Mouse (Mus musculus): ENCODE results near the gene Pdlim3. TPM values are rescaled to one million over a fixed set of nuclear protein-coding genes. Genes with fewer than 3 reads are reported as not detected.

Pdlim3 gene
- polyA plus RNA-seq, 2 experiments, result 0.64 to 0.76 TPM

DNA sequence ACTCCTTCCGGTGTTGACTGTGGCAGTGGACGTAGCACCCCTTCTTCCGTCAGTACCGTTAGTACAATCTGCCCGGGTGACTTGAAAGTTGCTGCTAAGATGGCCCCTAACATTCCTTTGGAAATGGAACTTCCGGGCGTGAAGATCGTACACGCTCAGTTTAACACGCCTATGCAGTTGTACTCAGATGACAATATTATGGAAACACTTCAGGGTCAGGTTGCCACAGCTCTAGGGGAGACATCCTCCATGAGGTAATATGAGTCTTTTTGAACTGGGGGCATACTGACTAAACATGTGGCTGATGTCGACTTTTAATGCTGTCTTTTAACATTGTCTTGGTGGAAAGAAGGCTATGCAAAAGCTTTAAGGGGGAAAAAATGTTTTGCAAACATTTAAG, 28.4 kb downstream of the Pdlim3 start:
- WGBS (ENCODE audit: insufficient replicate concordance), result 77% methylated on average over 11 of the region's 11 CpGs
- Histone ChIP-seq H3K9ac (replicated peaks) (no peak overlapping the region), H3K4me3 (ENCODE audit: insufficient read depth in 1 of 2, low read depth in 2 of 2, low read length in 2 of 2) (no peak overlapping the region), H3K27ac (no peak overlapping the region), H3K36me3 (replicated peaks; ENCODE audit: control insufficient read depth, insufficient read depth, low read depth) (no peaks in the 10 kb centered on the region), H3K4me2 (ENCODE audit: low read depth) (no peak overlapping the region), H3K9me3 (ENCODE audit: control insufficient read depth, low read length) (no peaks in the 10 kb centered on the region), H3K4me1 (replicated peaks; ENCODE audit: control insufficient read depth in 2 of 2, insufficient read depth in 2 of 2, low read length in 1 of 2) (no peaks in the 10 kb centered on the region), H3K27me3 (ENCODE audit: control insufficient read depth, insufficient read depth, low read length) (no peaks in the 10 kb centered on the region)
- no peak for TF ChIP-seq EP300 (IDR thresholded peaks at IDR 0.05; ENCODE audit: low read depth)
- no peak for TF ChIP-seq CTCF (IDR thresholded peaks at IDR 0.05; ENCODE audit: low read depth)
- no peak for DNase-seq (ENCODE audit: low read depth in 3 of 3, low spot score in 3 of 3)
- ATAC-seq (ENCODE audit: insufficient read depth), result no peak

DNA sequence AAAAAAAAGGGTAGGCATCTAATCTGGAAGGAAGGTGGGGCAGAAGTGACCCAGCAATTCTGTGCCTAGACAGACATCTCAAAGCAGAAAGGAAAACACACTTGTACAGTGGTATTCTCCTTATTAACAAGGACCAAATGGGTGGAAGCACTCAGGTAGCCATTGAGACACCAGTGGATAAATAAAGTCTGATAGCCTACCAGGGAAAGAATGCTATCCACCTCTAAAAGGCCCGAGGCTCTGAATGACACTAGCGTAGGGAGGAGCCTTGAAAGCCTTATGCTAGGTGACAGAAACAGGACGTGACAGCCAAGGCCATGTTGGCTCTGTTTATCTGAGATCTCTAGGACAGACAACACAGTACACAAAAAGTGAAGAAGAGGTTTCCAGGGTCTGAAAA, 31.2 kb downstream of the Pdlim3 start:
- WGBS (ENCODE audit: insufficient replicate concordance), result 43% methylated on average over 3 of the region's 3 CpGs
- Histone ChIP-seq H3K4me2 (ENCODE audit: low read depth) (no peak overlapping the region), H3K9ac (replicated peaks) (no peak overlapping the region), H3K4me3 (ENCODE audit: insufficient read depth in 1 of 2, low read depth in 2 of 2, low read length in 2 of 2) (no peak overlapping the region), H3K4me1 (replicated peaks; ENCODE audit: control insufficient read depth in 2 of 2, insufficient read depth in 2 of 2, low read length in 1 of 2) (no peaks in the 10 kb centered on the region), H3K27ac (no peak overlapping the region), H3K27me3 (ENCODE audit: control insufficient read depth, insufficient read depth, low read length) (no peaks in the 10 kb centered on the region), H3K9me3 (ENCODE audit: control insufficient read depth, low read length) (no peaks in the 10 kb centered on the region), H3K36me3 (replicated peaks; ENCODE audit: control insufficient read depth, insufficient read depth, low read depth) (no peaks in the 10 kb centered on the region)
- ATAC-seq (ENCODE audit: insufficient read depth), result no peak
- TF ChIP-seq CTCF (IDR thresholded peaks at IDR 0.05; ENCODE audit: low read depth) (no peak), EP300 (IDR thresholded peaks at IDR 0.05; ENCODE audit: low read depth) (no peak)
- DNase-seq (ENCODE audit: low read depth in 3 of 3, low spot score in 3 of 3), result no peak

DNA sequence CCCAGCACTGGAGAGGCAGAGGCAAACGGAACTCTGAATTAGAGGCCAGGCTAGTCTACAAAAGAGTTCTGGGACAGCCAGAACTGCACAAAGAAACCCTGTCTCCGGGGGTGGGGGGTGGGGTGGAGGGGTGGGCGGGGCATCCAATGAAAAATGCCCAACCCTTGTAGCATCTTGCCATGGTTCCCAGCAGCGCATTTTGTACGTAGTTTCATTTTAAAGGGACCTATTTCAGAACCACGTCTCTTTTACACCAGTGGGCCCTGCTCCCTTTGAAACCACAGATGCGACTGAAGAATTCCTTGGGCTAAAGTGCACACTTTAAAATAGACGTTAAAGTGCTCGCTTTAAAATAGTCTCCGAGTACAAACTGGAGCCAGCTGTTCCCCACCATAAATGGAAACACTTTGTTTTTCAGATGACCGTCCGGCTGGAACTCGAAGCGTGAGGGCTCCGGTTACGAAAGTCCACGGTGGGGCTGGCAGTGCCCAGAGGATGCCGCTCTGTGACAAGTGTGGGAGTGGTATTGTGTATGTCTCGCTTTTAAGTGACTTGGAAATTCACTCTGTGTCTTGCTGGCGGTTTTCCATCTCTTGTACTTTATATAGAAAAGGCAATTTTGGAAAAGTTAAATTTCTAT, 31.9 kb downstream of the Pdlim3 start:
- H3K36me3 ChIP-seq (replicated peaks; ENCODE audit: control insufficient read depth, insufficient read depth, low read depth), result no peaks in the 10 kb centered on the region
- TF ChIP-seq EP300 (IDR thresholded peaks at IDR 0.05; ENCODE audit: low read depth), result no peak
- TF ChIP-seq CTCF (IDR thresholded peaks at IDR 0.05; ENCODE audit: low read depth), result no peak
- H3K4me3 ChIP-seq (ENCODE audit: insufficient read depth in 1 of 2, low read depth in 2 of 2, low read length in 2 of 2), result no peak overlapping the region
- no peak overlapping the region for H3K4me2 ChIP-seq (ENCODE audit: low read depth)
- DNase-seq (ENCODE audit: low read depth in 3 of 3, low spot score in 3 of 3) (no peak), ATAC-seq (ENCODE audit: insufficient read depth) (no peak)
- no peak overlapping the region for H3K27ac ChIP-seq
- 75% methylated on average over 20 of the region's 20 CpGs for WGBS (ENCODE audit: insufficient replicate concordance)
- no peaks in the 10 kb centered on the region for H3K4me1 ChIP-seq (replicated peaks; ENCODE audit: control insufficient read depth in 2 of 2, insufficient read depth in 2 of 2, low read length in 1 of 2)
- no peaks in the 10 kb centered on the region for H3K27me3 ChIP-seq (ENCODE audit: control insufficient read depth, insufficient read depth, low read length)
- no peaks in the 10 kb centered on the region for H3K9me3 ChIP-seq (ENCODE audit: control insufficient read depth, low read length)
- no peak overlapping the region for H3K9ac ChIP-seq (replicated peaks)

DNA sequence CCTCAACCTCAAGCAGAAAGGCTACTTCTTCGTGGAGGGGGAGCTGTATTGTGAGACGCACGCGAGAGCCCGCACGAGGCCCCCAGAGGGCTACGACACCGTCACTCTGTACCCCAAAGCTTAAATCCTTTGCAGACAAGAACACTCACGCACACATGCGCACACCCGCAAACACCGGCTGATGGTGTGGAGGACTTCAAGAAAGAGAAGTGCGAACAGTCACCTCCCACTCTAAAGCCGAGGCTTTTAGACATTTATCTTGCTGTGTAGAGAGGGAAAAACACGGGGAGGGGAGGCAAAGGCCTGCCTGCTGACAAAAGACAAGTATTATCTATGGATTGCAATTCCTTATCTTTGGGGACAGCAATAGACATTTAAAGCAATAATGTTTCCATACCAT, 33.6 kb downstream of the Pdlim3 start:
- H3K4me3 ChIP-seq (ENCODE audit: insufficient read depth in 1 of 2, low read depth in 2 of 2, low read length in 2 of 2), result no peak overlapping the region
- no peaks in the 10 kb centered on the region for H3K9me3 ChIP-seq (ENCODE audit: control insufficient read depth, low read length)
- H3K4me1 ChIP-seq (replicated peaks; ENCODE audit: control insufficient read depth in 2 of 2, insufficient read depth in 2 of 2, low read length in 1 of 2), result no peaks in the 10 kb centered on the region
- ATAC-seq (ENCODE audit: insufficient read depth), result no peak
- whole genome bisulfite sequencing (ENCODE audit: insufficient replicate concordance), result 69% methylated on average over 15 of the region's 15 CpGs
- no peak overlapping the region for H3K4me2 ChIP-seq (ENCODE audit: low read depth)
- H3K9ac ChIP-seq (replicated peaks), result no peak overlapping the region
- no peak for DNase-seq (ENCODE audit: low read depth in 3 of 3, low spot score in 3 of 3)
- no peak for TF ChIP-seq EP300 (IDR thresholded peaks at IDR 0.05; ENCODE audit: low read depth)
- TF ChIP-seq CTCF (IDR thresholded peaks at IDR 0.05; ENCODE audit: low read depth), result no peak
- no peaks in the 10 kb centered on the region for H3K27me3 ChIP-seq (ENCODE audit: control insufficient read depth, insufficient read depth, low read length)
- no peaks in the 10 kb centered on the region for H3K36me3 ChIP-seq (replicated peaks; ENCODE audit: control insufficient read depth, insufficient read depth, low read depth)
- no peak overlapping the region for H3K27ac ChIP-seq

DNA sequence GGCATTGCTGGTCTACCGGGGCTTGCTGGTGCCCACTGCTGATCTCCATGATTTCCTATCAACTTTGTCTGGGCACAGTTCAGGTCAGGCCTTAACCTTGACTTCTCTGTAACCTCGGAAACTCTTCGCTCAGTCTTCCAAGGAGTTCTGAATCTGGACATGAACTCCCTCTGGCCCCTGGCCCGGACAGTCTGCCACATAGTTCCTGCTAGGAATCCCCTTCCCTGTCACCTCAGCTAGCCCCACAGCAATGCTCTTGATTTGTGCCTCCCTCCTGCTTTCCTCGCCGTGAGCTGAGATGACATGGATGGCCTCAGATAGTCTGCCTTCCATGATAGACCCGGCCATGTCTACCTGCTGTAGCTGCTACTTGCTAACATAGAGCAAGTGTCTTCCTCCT, 35.1 kb downstream of the Pdlim3 start:
- Histone ChIP-seq H3K36me3 (replicated peaks; ENCODE audit: control insufficient read depth, insufficient read depth, low read depth) (no peaks in the 10 kb centered on the region), H3K27ac (no peak overlapping the region), H3K27me3 (ENCODE audit: control insufficient read depth, insufficient read depth, low read length) (no peaks in the 10 kb centered on the region), H3K4me1 (replicated peaks; ENCODE audit: control insufficient read depth in 2 of 2, insufficient read depth in 2 of 2, low read length in 1 of 2) (no peaks in the 10 kb centered on the region), H3K9ac (replicated peaks) (no peak overlapping the region), H3K9me3 (ENCODE audit: control insufficient read depth, low read length) (no peaks in the 10 kb centered on the region), H3K4me3 (ENCODE audit: insufficient read depth in 1 of 2, low read depth in 2 of 2, low read length in 2 of 2) (no peak overlapping the region), H3K4me2 (ENCODE audit: low read depth) (no peak overlapping the region)
- 73% methylated on average over 7 of the region's 7 CpGs for WGBS (ENCODE audit: insufficient replicate concordance)
- no peak for DNase-seq (ENCODE audit: low read depth in 3 of 3, low spot score in 3 of 3)
- TF ChIP-seq CTCF (IDR thresholded peaks at IDR 0.05; ENCODE audit: low read depth) (no peak), EP300 (IDR thresholded peaks at IDR 0.05; ENCODE audit: low read depth) (no peak)
- no peak for ATAC-seq (ENCODE audit: insufficient read depth)

Measured in liver, embryonic 14.5 days (tissue).